Comparison of ENCODE assay signal across 17 mouse cellular contexts in genomic region chr5:13441112-13441511, GRCm38 (mm10).
DNase-seq lines count a peak whose midpoint lies in the region; ATAC-seq and TF ChIP-seq lines count a peak whose summit lies in the region.
"Had no signal": no experiment of that assay in that cellular context is flagged by ENCODE, and none has a peak within 500 bp of the region (broad histone marks: within the 10 kb centered on the region; RNA-seq: fewer than 3 reads in every experiment).

No protein-coding gene starts in this region.

- H3K9me3 ChIP-seq in heart, postnatal 0 days (replicated peaks; ENCODE audit: control insufficient read depth, low read length) = no peaks in the 10 kb centered on the region
- no peaks in the 10 kb centered on the region for H3K9me3 ChIP-seq in heart, embryonic 10.5 days
- no peaks in the 10 kb centered on the region for H3K9me3 ChIP-seq in midbrain, embryonic 11.5 days (ENCODE audit: control insufficient read depth, low read length)
- no peaks in the 10 kb centered on the region for H3K9me3 ChIP-seq in midbrain, embryonic 16.5 days (replicated peaks; ENCODE audit: control insufficient read depth, low read length, poor library complexity, severe bottlenecking)
- H3K9me3 ChIP-seq in hindbrain, embryonic 12.5 days (replicated peaks) = no peaks in the 10 kb centered on the region
- H3K9me3 ChIP-seq: embryonic facial prominence, embryonic 12.5 days; midbrain, embryonic 10.5 days had no signal

- TF ChIP-seq CTCF in heart, postnatal 0 days (IDR thresholded peaks at IDR 0.05; ENCODE audit: low read depth) = no peak

- H3K4me3 ChIP-seq in heart, postnatal 0 days (ENCODE audit: low read depth, low read length) = no peak overlapping the region
- no peak overlapping the region for H3K4me3 ChIP-seq in heart, embryonic 10.5 days
- no peak overlapping the region for H3K4me3 ChIP-seq in midbrain, embryonic 11.5 days (ENCODE audit: low read depth, low read length)
- no peak overlapping the region for H3K4me3 ChIP-seq in midbrain, embryonic 16.5 days (ENCODE audit: low read depth, low read length)
- H3K4me3 ChIP-seq in hindbrain, embryonic 12.5 days = no peak overlapping the region
- H3K4me3 ChIP-seq: embryonic facial prominence, embryonic 12.5 days; heart, adult 2 months; midbrain, embryonic 10.5 days had no signal

- no peaks in the 10 kb centered on the region for H3K4me1 ChIP-seq in heart, postnatal 0 days (ENCODE audit: control insufficient read depth, insufficient read depth)
- no peaks in the 10 kb centered on the region for H3K4me1 ChIP-seq in heart, embryonic 10.5 days
- H3K4me1 ChIP-seq in midbrain, embryonic 11.5 days (ENCODE audit: control insufficient read depth, insufficient read depth, low read length) = no peaks in the 10 kb centered on the region
- no peaks in the 10 kb centered on the region for H3K4me1 ChIP-seq in midbrain, embryonic 16.5 days (ENCODE audit: control insufficient read depth, insufficient read depth, low read length)
- H3K4me1 ChIP-seq in hindbrain, embryonic 12.5 days = no peaks in the 10 kb centered on the region
- H3K4me1 ChIP-seq: midbrain, embryonic 10.5 days had no signal

- peak; percentile 30 for DNase-seq in heart, postnatal 0 days (ENCODE audit: low spot score)
- no peak for DNase-seq in heart, embryonic 10.5 days (ENCODE audit: low spot score)
- peak; percentile 56 for DNase-seq in midbrain, embryonic 11.5 days (ENCODE audit: low spot score, missing footprints)
- peak; percentile 7 for DNase-seq in kidney, adult 9 months
- DNase-seq in kidney, postnatal 4 days = peak; percentile 1 to 4
- DNase-seq in thymus, postnatal 14 days = no peak
- DNase-seq: cerebellum, adult 11 months; cerebellum, postnatal 25 days; spleen, adult 18-20 months; thymus, postnatal 4 days had no signal

- no peak overlapping the region for H3K27ac ChIP-seq in heart, postnatal 0 days (ENCODE audit: low read depth)
- H3K27ac ChIP-seq in heart, embryonic 10.5 days = no peak overlapping the region
- H3K27ac ChIP-seq in midbrain, embryonic 11.5 days (ENCODE audit: low read depth, low read length) = no peak overlapping the region
- no peak overlapping the region for H3K27ac ChIP-seq in midbrain, embryonic 16.5 days (ENCODE audit: low read length)
- no peak overlapping the region for H3K27ac ChIP-seq in hindbrain, embryonic 12.5 days
- H3K27ac ChIP-seq: embryonic facial prominence, embryonic 12.5 days; heart, adult 2 months; midbrain, embryonic 10.5 days had no signal

- H3K27me3 ChIP-seq in heart, postnatal 0 days (ENCODE audit: control insufficient read depth, insufficient read depth, low read length) = no peaks in the 10 kb centered on the region
- no peaks in the 10 kb centered on the region for H3K27me3 ChIP-seq in heart, embryonic 10.5 days (ENCODE audit: insufficient read depth, poor library complexity, severe bottlenecking)
- no peaks in the 10 kb centered on the region for H3K27me3 ChIP-seq in midbrain, embryonic 11.5 days (ENCODE audit: control insufficient read depth, insufficient read depth, low read length)
- no peaks in the 10 kb centered on the region for H3K27me3 ChIP-seq in midbrain, embryonic 16.5 days (ENCODE audit: control insufficient read depth, insufficient read depth, low read depth, low read length)
- no peaks in the 10 kb centered on the region for H3K27me3 ChIP-seq in hindbrain, embryonic 12.5 days
- H3K27me3 ChIP-seq: CH12.LX; embryonic facial prominence, embryonic 12.5 days had no signal

- H3K36me3 ChIP-seq in heart, postnatal 0 days (replicated peaks; ENCODE audit: control insufficient read depth, insufficient read depth, low read length) = no peaks in the 10 kb centered on the region
- no peaks in the 10 kb centered on the region for H3K36me3 ChIP-seq in heart, embryonic 10.5 days
- H3K36me3 ChIP-seq in midbrain, embryonic 11.5 days (ENCODE audit: control insufficient read depth, insufficient read depth, low read length) = no peaks in the 10 kb centered on the region
- no peaks in the 10 kb centered on the region for H3K36me3 ChIP-seq in midbrain, embryonic 16.5 days (ENCODE audit: control insufficient read depth, insufficient read depth, low read length)
- H3K36me3 ChIP-seq in hindbrain, embryonic 12.5 days = no peaks in the 10 kb centered on the region
- H3K36me3 ChIP-seq: embryonic facial prominence, embryonic 12.5 days; midbrain, embryonic 10.5 days had no signal

- no peak overlapping the region for H3K4me2 ChIP-seq in heart, postnatal 0 days (ENCODE audit: low read depth, low read length)
- H3K4me2 ChIP-seq in midbrain, embryonic 11.5 days = no peak overlapping the region
- H3K4me2 ChIP-seq in midbrain, embryonic 16.5 days (ENCODE audit: low read length) = no peak overlapping the region
- no peak overlapping the region for H3K4me2 ChIP-seq in hindbrain, embryonic 12.5 days (replicated peaks)
- H3K4me2 ChIP-seq: embryonic facial prominence, embryonic 12.5 days had no signal

- no peak for TF ChIP-seq EP300 in heart, postnatal 0 days (IDR thresholded peaks at IDR 0.05; ENCODE audit: low read depth)

- no peak overlapping the region for H3K9ac ChIP-seq in heart, postnatal 0 days (replicated peaks; ENCODE audit: low read depth, low read length)
- H3K9ac ChIP-seq in midbrain, embryonic 11.5 days (ENCODE audit: low read length) = no peak overlapping the region
- H3K9ac ChIP-seq in midbrain, embryonic 16.5 days (ENCODE audit: low read depth, low read length) = no peak overlapping the region
- no peak overlapping the region for H3K9ac ChIP-seq in hindbrain, embryonic 12.5 days
- H3K9ac ChIP-seq: embryonic facial prominence, embryonic 12.5 days had no signal

- ATAC-seq in heart, postnatal 0 days (ENCODE audit: insufficient read depth, low read depth) = peak; percentile 39
- no peak for ATAC-seq in midbrain, embryonic 11.5 days (ENCODE audit: low FRiP score)
- ATAC-seq in midbrain, embryonic 16.5 days = no peak
- ATAC-seq in hindbrain, embryonic 12.5 days (ENCODE audit: low FRiP score) = no peak
- ATAC-seq: activated CD4-positive, CD25-positive, alpha-beta regulatory T cell, adult 4 months had no signal

Comparison
In these comparisons a context has a peak if more than half of its experiments do, and no peak if none do; other contexts are left out.
1. DNase-seq: peak in heart, postnatal 0 days (single experiment), midbrain, embryonic 11.5 days (single experiment), kidney, adult 9 months (single experiment) and kidney, postnatal 4 days (2 of 2); none in heart, embryonic 10.5 days (single experiment) and thymus, postnatal 14 days (single experiment).